Mouse (Mus musculus): ENCODE measurements around the gene Fam185a.
A peak's percentile ranks its signal among the peaks of the same experiment; 100 is the strongest.

Gene Fam185a

GRCm38 (mm10) chr5:21496321-21496720 is 71.6 kb downstream of the Fam185a start:
- DNase-seq, result peak in 1 of 2 experiments; percentile 11

- no peak for DNase-seq
Measured at GRCm38 (mm10) chr5:21496881-21497280, 72.1 kb downstream of the Fam185a start.

- no peak for DNase-seq
Measured at GRCm38 (mm10) chr5:21498490-21498889, 73.7 kb downstream of the Fam185a start.

DNA sequence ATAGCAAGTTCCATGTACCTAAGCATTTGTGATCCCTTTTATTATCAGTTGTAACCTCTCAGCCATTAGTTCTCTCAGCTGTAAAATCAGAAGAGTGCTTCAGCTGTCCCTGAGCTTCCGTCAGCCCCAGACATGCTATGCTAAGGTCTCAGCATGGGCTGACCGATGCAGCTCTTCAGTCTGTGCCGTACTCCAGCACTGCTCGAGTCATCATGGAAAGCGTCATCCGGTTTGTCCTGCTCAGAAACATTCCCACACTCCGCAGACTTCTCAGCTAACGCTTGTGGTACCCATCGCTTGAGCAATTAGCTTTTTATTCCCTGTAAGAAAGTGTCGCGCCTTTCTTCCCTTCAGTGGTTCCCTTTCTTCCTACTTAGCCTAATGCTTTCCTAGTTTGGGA is 74.2 kb downstream of the Fam185a start:
- DNase-seq, result no peak

DNA sequence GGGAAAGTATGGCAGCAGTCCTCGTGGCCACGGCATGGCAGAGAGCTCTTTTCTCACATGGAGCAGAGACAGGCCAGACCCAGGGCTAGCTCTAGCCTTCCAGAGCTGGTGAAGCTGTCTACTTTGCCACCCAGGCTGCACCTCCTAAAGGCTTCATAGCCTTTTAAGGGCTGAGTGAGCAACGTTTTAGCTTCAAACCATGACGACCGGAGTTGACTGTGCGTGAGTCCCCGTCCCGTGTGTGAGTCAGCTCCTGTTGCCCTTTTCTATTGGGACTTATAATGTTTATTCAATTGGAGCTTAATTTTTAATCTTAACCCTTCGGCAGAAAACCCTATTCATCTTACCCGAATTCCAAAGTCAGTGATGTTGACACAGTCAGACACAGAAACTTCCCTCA is 75.4 kb downstream of the Fam185a start:
- no peak for DNase-seq

DNA sequence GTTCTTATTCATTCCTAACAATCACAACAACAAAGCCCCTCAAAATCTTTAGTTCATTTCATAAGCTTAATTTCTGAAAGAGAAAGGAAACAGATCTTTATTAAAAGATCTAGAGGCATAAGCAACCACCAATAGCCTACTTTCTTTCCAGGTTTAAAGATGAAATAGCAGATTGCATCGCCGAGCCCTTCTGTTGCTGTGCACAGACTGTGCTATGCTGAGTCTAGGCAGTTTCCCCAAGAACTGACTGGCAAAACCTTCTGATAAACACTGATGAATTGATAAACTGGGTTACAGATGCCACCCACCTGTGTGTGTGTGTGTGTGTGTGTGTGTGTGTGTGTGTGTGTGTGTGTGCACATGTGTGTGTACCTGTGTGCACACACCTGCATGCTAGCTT is 76.2 kb downstream of the Fam185a start:
- DNase-seq, result no peak

GRCm38 (mm10) chr5:21502936-21503610 is 78.3 kb downstream of the Fam185a start:
- no peak for DNase-seq

DNA sequence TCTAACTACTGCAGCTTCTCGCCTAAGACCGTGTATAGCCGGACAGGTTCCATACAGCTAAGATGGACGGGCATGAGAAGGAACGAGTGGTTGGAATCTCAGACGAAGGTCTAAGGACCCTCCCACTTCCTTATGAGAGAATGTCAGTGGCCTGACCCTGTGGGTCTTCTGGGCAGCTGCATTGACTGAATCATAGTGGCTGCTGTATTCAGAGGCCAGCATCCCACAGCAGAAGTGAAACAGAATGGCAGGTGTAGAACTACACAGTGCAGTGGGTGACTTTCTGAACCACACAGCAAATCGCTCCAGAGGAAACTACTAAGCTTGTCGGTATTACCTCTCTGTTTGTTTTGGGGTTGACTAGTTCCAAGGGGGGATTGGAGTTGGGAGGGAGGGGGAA is 80.4 kb downstream of the Fam185a start:
- no peak for DNase-seq

- DNase-seq, result no peak
Measured at GRCm38 (mm10) chr5:21506887-21507286, 82.1 kb downstream of the Fam185a start.

GRCm38 (mm10) chr5:21509801-21510200 is 85.0 kb downstream of the Fam185a start:
- no peak for DNase-seq

DNA sequence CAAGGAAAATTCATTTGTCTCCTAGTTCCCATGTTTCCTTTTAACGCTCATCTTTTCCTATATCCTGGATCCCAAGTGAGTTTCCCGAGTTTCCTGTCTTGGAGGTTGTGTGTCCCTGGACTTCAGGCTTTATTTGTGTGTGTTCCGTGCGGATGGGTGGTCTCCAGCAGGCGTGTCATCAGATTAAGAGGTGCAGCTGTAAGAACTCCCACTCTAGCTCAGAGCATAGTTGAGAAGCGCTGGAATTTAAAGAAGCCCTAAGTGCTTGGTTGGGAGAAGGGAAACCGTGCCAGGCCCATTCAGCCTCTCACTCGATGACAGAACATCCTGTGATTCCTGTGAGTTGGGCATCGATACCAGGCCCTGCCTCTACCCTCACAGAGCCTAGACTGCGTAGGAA is 88.6 kb downstream of the Fam185a start:
- peak; percentile 20 to 39 for DNase-seq

GRCm38 (mm10) chr5:21517562-21517961 is 92.8 kb downstream of the Fam185a start:
- DNase-seq, result no peak

DNA sequence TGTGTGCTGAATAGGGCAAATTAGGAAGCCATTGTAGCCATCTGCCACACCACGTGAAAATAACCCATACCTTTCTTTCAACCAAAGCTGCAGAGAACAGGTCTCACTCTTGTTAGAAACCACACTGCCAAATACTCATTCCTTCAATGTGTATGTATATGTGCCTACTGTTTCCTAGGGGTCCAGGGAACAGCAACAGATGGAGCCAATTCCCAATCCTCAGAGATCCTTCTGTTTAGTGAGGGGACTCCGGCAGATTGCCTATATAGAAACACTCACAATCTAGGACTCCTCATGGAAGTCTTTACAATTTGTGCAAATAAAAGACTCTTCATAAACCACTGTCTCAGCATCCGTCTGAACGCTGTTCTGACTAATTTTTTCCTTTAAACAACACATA is 93.4 kb downstream of the Fam185a start:
- no peak for DNase-seq

GRCm38 (mm10) chr5:21519166-21519565 is 94.4 kb downstream of the Fam185a start:
- DNase-seq, result no peak

DNA sequence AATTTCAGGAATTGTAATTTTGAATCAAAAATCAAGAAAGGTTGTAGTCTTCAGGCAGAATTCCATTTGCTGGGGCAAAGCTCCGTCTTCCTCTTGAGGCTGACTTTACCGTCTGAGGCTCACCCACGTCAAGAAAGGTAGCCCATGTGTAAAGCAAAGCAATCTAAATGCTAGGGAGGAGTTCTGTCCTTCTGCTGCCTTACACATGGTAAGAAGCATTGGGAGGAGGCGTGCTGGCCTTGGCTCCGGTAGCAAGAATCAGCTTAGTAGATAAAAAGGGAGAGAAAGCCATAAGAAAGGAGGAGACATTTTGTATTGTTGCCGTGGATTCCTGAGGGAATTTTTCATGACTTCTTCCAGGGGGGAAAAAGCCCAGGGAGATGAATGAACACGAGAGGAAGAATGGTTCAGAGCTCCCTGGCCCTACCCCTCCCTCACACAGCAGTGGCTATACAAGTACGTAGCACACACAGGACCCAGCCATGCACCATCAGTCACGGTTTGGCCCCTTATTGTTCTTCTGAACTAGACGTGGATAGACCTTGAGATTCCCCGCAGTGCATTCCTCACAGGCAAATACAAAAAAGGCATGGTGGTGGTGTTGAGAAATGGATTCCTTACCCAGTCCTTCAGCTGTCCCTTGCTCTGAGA is 102.2 kb downstream of the Fam185a start:
- DNase-seq, result no peak

DNA sequence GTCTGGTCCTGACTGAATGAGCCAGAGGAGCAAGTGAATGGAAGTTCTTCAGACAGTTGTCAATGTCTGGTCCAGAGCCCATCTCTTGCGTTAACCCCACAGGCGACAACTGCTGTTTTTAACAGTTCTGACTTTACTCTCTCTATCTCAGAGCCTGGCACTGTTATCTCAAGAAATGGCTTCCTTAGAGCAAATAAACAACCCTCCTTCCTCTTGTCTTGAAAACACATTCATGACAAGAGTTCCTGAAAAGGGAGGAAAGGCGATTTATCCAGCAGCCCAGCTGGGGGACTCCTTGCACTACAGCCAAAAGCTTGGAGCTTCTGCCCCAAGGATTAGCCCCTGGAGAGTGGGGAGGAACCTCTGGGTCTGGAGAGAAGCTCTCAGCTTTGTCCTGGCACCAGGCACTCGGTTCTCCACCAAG is 102.7 kb downstream of the Fam185a start:
- peak; percentile 15 to 34 for DNase-seq

DNA sequence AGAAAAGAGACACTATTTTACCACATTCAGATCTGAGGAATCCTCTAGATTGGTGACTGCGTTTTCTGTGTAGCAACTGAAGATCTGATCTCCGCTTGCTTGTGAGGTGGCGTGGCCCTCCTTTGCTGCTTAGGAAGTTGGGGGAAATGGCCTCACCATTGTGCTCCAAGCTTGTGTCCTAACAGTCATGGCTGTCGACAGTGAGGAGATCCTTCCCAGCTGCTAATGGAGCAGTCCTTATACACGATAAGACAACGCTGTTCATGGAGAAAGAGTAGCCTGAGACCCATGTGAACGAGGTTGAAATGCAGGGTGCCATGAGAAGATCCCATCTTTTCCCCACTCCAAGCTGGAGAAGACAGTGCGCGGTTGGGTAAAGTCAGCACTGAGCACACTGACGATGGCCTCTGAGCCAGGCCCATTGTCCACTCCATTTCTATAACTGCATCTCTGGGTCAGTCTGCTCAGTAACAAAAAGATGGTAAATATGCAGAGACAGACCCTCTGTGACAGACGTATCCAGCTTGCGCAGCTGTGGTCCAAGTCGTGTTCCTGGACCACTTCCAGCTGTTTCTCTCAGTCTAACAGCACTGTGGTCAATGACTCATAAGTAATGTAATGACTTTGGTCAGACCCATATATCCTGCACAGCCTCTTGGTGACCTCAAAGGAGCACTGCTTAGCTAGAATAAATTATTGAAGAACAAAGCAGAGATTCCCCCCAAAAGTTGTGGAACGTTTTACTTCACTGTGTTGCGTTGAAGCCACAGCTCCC is 103.5 kb downstream of the Fam185a start:
- DNase-seq, result peak; percentile 60 to 76

- peak in 1 of 2 experiments; percentile 16 for DNase-seq
Measured at GRCm38 (mm10) chr5:21529110-21529720, 104.5 kb downstream of the Fam185a start.
